Mouse (Mus musculus): Measurements from ENCODE around the gene Rtn3.
"Not testable (repeated sequence)": the region's sequence is repeated elsewhere in the genome, so short reads cannot be mapped to it uniquely, and the experiment has no call there.

Gene Rtn3

DNA sequence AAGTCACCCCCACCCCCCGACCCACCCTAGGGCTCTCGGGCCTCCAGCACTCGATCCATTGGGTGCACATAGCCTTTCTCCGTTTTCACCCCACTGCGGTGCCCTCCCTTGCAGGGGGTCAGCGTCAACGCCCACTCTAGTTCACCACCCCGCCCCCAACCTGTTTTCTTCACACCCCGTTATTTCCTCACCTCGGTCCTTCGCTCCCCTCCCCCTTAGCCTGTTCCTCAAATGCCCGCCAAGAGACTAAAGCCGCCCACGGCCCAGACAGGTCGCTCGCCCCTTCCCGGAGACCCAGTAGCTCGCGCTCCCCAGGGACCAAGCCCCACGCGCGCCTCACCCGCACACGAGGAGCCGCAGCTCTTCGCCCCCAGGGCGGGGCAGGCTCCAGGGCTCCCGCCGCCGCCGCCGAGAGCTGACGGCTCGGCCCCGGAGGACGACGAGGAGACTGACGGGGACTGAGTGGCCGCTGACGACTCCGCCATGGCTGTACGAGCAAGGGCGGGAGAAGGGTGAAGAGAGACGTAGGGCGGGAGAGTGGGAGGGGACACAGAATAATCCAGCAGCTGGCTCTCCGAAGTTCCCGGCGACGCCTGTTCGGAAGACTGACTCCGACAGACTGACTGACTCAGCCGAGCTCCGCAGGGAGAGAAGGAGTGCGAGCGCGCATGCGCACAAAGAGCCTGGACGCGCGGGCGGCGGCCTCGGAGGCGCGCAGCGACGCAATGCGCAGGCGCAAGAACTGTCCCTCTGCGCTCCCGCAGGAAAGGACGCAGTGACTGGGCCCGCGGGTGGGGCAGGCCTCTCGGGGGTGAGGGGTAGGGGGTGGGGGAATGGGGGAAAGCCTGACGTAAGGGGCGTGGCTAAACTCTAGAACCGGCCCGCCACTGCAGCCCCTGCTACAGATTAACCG is at the start of gene Rtn3:
Gene Rtn3, minus strand, starts transcription at position 683 of the 913 bp plus-strand sequence.
- peak; percentile 95 to 98 for DNase-seq

DNA sequence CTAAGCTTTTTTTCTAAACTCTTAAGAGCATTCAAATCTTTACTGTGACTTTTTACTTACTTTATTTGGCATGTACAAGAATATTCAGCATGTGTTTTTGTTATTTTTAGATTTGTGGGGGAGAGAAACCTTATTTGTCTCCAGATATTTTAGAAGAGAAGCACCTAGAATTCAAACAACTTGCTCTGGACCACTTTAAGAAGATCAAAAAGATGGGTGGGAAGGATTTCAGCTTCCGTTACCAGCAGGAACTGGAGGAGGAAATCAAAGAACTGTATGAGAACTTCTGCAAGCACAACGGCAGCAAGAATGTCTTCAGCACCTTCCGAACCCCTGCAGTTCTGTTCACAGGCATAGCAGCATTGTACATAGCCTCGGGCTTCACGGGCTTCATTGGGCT is 48.8 kb upstream of the Rtn3 start:
- DNase-seq: no peak

DNA sequence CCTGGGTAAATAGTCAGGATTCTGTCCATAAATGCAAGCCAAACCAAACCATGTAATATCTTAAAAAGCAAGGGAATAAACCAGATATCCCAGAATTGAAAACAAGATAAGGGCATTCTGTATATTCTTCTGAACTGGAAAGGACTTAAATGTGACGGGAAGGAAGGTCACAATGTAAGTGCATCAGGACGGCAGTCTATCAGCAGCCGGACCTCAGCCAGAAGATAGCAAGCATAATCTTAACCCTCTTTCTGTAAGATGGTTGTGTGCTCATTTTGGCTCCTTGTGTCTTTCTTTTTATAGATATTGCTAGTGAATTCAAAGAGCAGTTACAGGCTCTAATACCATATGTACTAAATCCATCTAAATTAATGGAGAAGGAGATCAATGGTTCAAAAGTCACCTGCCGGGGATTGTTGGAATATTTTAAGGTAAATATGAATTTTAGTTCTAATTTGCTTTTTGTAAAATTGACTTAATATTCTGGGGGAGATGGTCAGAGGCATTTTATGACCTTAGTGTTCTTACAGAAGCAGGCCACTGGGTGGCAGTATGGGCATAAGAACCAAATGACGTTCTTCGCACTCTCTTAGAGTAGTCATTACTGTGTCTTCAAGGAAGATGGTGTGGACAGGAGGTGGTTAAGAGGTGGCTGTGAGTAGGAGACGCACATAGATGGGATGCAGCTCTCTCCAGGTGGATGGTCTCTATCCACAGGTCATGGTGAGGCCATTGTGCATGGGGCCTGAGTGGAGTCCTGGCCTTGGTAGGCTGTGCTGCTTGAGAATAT is 45.8 kb upstream of the Rtn3 start:
- DNase-seq: peak; percentile 42 to 60

DNA sequence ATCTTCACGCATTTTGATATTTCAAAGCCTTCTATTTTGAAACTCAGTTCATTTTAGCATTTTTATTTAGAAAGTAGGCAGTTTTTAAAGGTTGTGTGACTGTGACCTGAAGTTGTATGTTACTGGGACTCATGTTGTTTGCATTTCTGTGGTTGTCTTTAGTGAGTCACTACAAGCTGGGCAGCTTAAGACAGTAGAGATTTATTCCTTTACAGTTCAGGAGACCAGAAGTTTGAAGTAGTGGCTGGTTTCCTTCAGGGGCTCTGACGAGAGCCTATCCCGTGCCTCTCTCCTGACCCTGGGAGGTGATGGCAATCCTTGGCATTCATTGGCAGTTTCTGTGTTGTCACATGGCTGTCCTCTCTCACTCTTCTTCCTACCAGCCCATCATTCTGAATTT is 41.8 kb upstream of the Rtn3 start:
- DNase-seq: no peak

DNA sequence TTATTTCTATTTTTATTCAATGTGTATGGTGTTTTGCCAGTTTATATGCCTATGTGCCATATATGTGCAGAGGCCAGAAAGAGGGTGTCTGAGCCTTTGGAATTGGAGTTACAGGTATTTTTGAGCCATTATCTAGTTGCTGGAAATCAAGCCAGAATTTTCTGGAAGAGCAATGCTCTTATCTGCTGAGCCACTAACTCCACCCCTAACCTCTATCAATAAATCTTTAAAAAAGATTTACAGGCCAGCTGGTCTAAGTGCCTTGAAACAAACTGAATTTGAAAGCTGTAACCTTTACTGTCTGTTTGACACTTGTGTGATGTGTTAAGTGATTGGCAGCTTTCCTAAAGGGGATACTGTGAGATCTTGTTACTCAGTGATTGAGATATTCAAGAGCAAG is 40.7 kb upstream of the Rtn3 start:
- no peak for DNase-seq

DNA sequence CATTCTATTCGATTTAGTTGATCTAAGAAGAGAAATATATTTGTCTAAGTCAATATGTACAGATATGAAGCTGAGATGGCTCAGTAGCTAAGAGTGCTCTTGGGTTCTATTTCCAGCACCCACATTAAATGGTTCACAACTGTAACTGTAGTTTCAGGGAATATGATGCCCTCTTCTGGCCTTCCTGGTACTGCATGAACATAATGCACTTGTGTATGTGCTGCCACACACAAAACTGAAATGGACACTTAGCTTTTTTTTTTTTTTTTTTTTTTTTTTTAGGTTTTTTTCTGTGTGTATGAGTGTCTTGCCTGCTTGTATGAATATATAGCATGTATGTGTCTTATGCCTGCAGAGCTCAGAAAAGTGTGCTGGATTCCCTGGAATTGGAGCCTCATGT is 40.2 kb upstream of the Rtn3 start:
- peak in 1 of 2 experiments; percentile 27 for DNase-seq

DNA sequence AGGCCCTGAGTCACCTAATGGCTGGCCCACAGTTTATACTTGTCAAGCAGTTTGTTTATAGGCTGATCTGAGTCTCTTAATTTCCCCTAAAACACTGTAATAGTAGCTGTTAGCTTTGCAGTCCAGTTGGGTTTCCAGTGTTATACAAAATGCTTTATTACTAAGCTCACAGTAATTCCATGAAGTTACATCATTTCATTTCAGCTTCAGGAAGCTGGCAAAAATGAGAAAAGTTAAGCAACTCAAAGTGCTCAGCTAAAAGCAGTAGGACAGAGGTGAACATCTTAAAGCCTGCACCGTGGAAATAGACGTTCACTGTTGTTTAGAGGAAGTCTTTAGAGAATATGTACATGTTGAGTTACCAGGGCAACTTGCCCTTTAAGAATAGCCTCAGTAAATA is 39.8 kb upstream of the Rtn3 start:
- no peak for DNase-seq

DNA sequence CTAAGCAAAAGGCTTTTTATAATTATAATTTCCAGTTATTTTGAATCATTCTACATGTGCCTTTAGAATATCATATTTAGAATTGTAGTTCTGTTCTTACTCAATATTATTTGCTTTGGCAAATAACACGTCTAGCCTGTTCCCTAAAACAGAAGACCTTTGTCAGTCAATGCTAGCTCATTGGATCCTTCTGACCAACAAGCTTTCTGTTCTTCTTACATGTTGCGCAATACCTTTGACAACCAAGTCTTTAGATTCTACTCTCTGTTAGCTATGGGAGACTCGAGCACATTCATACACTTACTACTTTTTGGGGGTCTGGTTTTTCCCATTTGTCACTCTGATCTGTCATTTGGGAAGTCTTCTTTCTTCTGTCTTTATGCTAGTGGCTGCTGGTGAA is 38.5 kb upstream of the Rtn3 start:
- DNase-seq: no peak

DNA sequence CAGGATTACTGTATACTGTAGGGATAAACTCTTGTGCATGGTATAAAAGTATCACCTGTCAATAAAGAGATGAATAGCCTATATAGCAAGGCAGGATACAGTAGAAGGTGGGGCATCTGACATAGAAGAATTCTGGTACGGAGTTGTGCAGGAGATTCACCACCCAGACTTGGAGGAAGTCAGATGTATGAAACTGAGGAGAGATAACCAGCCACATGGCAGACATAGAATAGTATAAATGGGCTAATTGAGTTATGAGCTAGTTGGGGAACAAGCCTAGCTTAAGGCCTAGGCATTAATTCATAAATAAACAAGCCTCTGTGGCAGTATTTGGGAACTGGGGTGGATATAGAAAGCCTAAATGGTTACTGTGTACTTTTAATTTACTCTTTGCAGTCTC is 33.4 kb upstream of the Rtn3 start:
- DNase-seq: no peak

DNA sequence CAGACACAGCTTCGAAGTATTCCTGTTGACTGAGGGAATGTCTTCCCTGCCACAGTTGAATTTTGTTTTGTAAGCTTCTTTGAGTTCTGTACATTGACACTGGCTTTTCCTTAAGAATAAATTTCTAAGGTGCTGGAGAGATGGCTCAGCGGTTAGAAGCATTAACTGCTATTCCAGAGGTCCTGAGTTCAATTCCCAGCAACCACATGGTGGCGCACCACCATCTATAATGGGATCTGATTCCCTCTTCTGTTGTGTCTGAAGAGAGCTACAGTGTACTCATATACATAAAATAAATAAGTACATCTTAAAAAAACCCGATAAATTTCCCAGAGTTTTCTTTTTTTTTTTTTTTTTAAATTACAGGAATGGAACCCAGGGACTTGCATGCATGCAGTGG is 24.9 kb upstream of the Rtn3 start:
- peak in 1 of 2 experiments; percentile 16 for DNase-seq

DNA sequence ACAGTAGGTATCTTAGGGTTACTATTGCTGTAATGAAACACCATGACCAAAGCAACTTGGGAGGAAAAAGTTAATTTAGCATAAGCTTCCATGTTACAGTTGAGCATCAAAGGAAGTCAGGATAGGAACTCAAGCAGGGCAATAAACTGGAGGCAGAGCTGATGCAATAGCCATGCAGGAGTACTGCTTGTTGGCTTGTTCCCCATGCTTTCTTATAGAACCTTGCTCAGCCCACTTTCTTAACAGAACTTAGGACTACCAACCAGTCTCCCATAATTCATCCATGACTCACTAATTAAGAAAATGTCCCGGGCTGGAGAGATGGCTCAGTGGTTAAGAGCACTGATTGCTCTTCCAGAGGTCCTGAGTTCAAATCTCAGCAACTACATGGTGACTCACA is 23.2 kb upstream of the Rtn3 start:
- no peak for DNase-seq

DNA sequence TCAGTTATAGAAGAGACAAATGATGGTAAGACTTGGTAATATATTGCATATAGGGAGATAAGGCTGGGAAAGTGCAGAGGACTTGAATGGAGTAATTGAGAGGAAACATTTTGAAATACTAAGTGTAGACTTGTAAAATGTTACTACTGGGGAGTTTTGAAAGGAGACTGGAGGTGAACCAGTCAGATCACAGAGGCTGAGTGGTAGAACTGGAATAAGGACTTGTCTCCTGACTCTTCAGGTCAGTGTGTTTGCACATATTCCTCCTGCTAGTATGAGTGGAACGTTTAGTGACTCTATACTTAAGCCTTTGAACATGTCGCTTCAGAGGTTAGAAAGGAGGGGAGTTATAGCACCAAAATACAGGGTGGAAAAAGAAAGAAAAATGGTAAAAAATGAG is 19.4 kb upstream of the Rtn3 start:
- DNase-seq: no peak

DNA sequence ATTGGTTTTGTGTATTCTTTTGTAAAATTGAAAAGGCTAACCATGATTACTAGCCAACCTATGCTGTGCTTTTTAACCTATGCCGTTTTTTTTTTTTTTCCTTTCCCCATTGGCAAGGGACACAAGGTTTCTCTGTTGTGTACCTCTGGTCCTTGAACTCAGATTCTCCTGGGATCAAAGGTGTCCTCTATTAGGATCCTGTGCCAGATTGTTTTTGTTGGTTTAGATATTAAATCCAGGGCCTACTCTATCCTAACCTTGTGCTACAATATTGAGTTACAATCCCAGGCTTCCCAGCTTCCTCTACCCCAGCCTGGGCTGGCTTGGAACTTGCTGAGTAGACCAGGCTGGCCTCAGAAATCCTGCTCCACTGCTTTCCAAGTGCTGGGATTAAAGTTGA is 17.6 kb upstream of the Rtn3 start:
- DNase-seq: no peak

DNA sequence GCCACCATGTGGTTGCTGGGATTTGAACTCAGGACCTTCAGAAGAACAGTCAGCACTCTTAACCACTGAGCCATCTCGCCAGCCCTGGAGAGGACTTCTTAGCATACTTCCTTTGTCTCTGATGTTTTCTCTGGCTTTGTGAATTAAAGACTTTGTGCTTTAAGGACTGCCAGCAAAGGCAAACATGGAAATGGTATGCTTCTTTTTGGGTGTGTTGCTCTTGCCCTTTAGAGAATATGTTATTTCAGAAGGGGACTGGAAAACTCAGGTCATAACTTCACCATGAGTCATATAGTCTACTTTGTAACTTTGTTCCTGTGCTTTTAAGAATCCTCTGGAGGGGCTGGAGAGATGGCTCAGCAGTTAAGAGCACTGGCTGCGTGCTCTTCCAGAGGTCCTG is 15.7 kb upstream of the Rtn3 start:
- DNase-seq: no peak

DNA sequence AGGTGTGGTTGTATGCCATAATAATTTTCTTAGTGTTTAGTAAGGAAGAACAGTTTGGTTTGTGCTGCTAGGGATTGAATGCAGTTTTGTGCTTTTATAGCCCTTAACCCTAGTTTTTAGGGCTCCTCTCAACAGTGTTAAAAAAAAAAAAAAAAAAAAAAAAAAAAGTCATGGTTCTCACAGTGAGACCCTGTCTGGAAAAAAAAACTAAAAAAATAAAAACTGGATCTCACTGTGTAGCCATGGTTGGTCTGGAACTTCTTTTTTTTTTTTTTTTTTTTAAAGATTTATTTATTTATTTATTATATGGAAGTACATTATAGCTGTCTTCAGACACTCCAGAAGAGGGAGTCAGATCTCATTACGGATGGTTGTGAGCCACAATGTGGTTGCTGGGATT is 13.0 kb upstream of the Rtn3 start:
- not testable (repeated sequence) for DNase-seq

DNA sequence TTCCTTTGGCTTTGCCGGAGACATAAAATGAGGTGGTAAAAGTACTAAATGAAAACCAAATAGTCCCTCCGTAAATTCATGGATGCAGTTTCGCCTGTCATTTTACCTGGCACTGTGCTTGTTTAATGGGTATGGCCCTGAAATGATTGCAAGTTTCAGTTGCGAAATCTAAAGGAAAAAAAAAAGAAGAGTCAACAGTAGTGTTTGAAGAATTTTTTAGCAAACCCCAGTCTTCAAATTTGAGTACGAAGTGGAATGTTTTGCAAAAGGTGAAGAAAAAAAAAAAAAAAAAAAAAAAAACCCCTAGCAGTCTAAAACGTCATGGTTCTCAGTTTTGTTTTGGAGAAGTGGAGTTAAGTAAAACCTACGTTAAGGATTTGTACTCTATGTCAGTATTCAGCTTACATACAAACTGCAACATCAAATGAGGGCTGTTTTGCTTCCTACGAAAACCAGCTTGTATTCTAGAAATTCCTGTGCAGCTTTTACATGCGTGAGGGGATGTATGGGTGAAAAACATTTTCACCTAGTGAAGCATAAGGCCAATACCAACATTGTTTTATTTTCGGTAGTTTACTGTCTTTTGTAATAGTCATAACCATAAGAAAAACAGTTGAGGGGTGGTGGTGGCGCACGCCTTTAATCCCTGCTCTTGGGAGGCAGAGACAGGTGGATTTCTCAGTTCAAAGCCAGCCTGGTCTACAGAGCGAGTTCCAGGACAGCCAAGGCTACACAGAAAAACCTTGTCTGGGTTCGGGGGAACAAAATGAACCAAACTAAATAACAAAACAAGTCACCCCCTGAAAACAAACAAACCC is 12.3 kb upstream of the Rtn3 start:
- DNase-seq: peak in 1 of 2 experiments; percentile 25

DNA sequence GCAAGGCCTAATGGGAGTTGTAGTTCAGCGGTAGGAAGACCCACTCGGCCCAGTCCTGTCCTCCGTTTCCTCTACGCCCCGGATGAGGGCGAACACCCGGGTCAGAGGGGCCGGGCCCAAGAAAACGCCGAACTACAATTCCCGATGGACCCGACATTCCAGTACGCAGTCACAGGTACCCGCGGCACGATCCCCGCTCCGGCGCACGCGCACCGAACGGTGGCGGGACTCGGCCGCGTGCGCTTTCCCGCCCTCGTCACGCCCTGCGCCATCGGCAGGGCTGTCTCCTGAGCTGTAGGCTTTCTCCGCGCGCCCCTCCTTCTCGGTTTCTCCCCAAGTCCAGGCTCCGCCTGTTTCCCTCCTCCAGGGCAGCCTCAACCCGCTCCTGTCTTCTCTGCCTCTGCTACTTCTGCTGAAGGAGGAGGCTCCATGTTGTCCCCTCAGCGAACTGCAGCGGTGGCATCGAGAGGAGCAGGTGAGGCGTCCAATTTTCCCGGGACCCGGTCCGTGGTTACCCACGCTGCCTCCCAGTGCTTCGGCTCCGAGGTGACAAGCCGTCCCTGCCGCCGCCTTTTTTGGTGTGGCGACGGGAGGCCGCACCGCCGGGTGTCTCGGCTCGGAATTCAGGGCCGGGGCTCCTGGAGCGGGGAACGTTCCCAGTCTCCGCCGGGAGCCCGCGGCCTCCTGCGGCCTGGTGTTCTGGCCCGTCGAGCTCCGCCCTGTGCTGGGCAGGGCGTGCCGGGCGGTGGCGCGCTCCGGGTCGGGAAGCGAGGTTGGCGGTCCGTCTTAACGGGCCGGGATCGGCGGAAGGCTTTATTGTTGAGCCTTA is 11.3 kb upstream of the Rtn3 start:
- DNase-seq: peak; percentile 86 to 89

DNA sequence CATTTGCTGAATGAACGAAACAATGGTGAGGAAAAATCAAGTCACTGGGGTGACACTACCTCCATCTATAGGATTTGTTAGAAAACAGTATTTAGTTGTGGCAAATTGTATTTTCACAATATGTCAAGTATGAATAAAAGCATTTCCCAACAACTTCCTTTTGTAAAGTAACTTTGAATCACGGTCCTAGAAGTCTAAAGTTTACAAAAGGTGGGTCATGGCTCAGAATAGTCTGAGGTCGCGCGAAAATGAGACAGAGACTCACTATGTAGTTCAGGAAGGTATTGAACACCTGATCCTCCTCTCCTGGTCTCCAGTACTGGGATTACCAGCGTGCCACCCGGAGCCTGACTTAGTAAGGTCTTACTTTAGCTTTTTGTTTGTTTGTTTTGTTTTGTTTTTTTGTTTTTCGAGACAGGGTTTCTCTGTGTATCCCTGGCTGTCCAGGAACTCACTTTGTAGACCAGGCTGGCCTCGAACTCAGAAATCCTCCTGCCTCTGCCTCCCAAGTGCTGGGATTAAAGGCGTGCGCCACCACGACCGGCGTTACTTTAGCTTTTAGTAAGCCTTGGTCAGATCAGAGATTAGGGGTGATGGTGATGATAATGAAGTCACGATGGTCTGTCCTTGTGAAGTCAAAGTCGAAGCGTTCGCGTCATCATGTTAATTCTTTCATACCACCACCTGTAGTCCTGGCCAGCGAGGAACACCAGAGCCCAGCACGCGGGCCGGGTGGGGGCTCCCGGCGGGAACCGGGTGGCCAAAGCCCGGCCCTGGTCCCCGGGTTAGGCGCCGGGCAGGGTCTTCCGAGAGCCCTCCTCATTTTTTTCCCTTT is 10.5 kb upstream of the Rtn3 start, which contains the start of gene Atl3:
Gene Atl3, plus strand, starts transcription at position 689 of the 835 bp plus-strand sequence.
- peak in 1 of 2 experiments; percentile 7 for DNase-seq

DNA sequence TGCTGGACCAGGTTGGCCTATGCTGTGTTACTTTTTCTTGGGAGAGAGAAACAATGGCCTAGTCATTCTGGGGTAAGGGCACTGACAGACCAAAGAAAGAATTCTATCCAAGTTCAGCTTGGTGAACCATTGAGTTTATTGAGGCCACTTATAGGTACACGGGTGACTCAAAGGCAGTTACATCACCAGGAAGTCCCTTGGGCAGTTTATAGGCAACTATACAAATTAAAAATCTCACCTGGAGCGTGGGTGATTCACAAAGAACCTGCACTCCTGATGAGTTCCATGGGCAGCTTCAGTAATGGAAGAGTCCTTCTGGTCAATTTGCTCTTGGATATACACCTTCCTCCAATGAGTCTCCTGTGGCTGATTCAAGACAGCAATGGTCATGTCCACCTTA is 9.6 kb upstream of the Rtn3 start:
- DNase-seq: no peak

DNA sequence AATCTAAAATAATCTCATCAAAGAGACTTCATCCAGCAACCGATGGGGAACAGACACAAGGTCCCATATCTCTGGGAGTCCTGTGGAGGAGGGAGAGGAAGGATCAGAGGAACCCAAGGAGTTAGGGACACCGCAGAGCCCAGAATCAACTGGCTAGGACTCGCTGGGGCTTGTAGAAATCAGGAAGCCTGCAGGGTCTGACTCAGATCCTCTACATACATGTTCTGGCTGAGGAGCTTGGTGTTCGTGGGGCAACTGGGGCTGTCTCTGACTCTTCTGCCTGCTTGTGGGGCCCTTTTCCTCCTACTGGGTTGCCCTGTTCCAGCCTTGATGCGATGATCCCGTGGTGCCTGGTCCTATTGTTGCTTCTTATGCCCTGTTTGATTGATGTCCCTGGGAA is 8.9 kb upstream of the Rtn3 start:
- no peak for DNase-seq

DNA sequence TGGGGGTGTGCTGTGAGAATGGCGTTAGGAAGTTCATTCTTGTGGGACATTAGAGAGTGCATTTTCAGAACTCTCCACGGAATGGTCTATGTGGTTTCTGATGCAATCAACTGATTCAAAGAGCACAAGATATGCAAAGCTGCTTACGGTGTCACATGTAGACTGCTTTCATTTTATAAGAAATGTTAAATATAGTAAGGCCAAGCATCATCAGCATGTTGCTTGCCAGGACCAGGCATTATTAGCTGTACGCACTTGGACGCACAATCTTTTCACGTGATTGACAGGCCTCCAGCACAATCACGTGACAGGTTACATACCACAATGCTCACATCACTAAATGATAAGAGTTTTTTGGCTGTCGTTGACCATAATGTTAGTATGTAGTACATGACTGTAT is 4.6 kb upstream of the Rtn3 start:
- no peak for DNase-seq
